Mouse (Mus musculus) C2C12 (cell line): Measurements from ENCODE around the gene Apobec3.

Source experiments
- CTCF ChIP-seq: IDR thresholded peaks from one replicate; pipeline ENCODE4 v1.5.1; 2011; ENCODE audit not compliant: control insufficient read depth, insufficient read depth, insufficient read length
- USF1 ChIP-seq: IDR thresholded peaks from one replicate; pipeline ENCODE4 v1.6.1; 2011; ENCODE audit warnings: low read depth, mild to moderate bottlenecking, control low read depth, moderate library complexity

- TF ChIP-seq CTCF, result no peak
- no peak for TF ChIP-seq USF1
These were observed 2.3 kb downstream of the Apobec3 start for GRCm38 (mm10) chr15:79893824-79894123.
